Mouse (Mus musculus): ENCODE measurements around the gene Olfr1098. TPM values are rescaled to one million over a fixed set of nuclear protein-coding genes. Genes with fewer than 3 reads are reported as not detected.

Olfr1098 gene
- polyA plus RNA-seq (2012; ENCODE audit: insufficient read depth, insufficient read length, missing spikeins): not detected in 2 replicates

DNA sequence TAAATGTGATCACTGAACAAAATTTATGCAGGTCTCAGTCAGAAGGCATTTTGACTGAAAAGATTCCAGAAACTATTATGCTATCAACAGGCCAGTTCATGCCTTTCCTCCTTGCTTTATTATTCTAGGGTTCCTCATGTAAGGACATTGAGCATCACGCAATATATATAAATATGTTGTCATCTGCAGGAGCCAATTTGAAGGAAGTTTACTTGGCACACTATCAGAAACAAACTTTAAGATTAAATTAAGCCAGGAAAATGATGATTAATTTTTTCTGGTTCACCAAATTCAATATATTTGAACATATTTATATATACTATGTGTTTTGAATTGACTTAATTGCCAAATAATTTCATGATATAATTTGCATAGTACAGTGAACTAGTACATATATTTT is at the start of gene Olfr1098:
TSS of gene Olfr1098 (minus strand) at position 101 of the 400 bp plus-strand sequence.
- Histone ChIP-seq H3K4me3 (ENCODE audit: insufficient read depth, low read depth, low read length) (no peak within 1 kb of the TSS), H3K27ac (replicated peaks; ENCODE audit: low read depth, low read length) (no peak within 1 kb of the TSS), H3K4me1 (ENCODE audit: control insufficient read depth, insufficient read depth, insufficient read length, low read length) (no peaks in the 10 kb centered on the region)

DNA sequence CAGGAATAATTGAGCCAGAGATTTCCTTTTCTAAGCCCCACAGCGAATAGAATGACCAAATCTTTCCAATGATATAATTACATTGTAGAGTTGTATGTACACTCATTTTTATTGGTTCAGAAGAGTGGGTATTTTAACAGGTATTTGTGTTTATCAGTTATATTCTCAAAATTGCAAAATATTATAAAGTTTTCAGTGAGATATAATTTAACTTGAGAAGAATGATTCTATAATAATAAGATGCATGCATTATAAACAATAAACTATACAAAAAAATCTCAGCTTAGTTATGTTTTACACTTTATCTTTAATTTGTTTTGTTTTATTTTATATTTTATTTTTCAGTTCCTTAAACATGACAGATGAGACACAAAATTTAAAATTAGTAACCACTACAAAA is 36.2 kb upstream of the Olfr1098 start, which contains the start of gene Olfr1099:
TSS of gene Olfr1099 (minus strand) at position 101 of the 400 bp plus-strand sequence.
- Histone ChIP-seq H3K4me1 (ENCODE audit: control insufficient read depth, insufficient read depth, insufficient read length, low read length) (no peaks in the 10 kb centered on the region), H3K27ac (replicated peaks; ENCODE audit: low read depth, low read length) (no peak within 1 kb of the TSS), H3K4me3 (ENCODE audit: insufficient read depth, low read depth, low read length) (no peak within 1 kb of the TSS)

DNA sequence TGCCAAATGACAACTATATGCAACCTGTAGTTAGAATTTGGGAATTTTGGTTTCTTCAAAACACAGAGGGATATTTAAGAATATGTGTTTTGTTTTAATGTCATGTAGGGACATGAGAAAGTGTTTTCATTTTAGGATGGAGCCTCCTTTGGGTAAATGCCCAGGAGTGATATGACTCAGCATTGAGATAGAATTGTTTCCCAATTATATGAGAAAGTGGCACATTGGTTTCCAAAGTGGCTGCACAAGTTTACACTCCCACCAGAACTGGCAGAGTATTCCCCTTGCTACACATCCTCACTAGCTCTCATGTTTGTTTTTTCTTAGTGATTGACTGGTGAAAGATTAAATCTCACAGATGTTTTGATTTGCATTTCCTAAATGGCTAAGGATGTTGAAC is 2.2 kb upstream of the Olfr1098 start:
- Histone ChIP-seq H3K4me1 (ENCODE audit: control insufficient read depth, insufficient read depth, insufficient read length, low read length) (no peaks in the 10 kb centered on the region), H3K27ac (replicated peaks; ENCODE audit: low read depth, low read length) (no peak overlapping the region)

DNA sequence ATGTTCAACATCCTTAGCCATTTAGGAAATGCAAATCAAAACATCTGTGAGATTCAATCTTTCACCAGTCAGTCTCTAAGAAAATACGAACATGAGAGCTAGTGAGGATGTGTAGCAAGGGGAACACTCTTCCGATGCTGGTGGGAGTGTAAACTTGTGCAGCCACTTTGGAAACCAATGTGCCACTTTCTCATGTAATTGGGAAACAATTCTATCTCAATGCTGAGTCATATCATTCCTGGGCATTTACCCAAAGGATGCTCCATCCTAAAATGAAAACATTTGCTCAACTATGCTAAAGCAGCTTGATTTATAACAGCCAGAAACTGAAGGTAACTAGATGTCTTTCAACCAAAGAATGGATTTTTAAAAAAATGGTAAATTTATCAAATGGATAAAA is 18.7 kb downstream of the Olfr1098 start:
- H3K4me3 ChIP-seq (ENCODE audit: insufficient read depth, low read depth, low read length): no peak overlapping the region
- H3K27ac ChIP-seq (replicated peaks; ENCODE audit: low read depth, low read length): no peak overlapping the region
- H3K4me1 ChIP-seq (ENCODE audit: control insufficient read depth, insufficient read depth, insufficient read length, low read length): no peaks in the 10 kb centered on the region

More for the DNA sequence above, 2.2 kb upstream of the Olfr1098 start:
- no peak overlapping the region for H3K4me3 ChIP-seq (ENCODE audit: insufficient read depth, low read depth, low read length)

DNA sequence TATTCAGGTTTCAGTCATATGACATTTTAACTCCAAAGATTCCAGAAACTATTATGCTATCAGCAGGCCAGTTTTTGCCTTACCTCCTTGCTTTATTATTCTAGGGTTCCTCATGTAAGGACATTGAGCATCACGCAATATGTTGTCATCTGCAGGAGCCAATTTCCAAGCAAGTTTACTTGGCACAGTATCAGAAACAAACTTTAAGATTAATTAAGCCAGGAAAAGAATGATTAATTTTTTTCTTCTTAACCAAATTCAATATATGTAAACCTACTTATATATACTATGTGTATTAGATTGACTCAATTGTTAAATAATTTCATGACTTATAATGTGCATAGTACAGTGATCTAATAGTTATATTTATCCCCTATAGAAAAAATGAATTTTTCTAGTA is 32.2 kb downstream of the Olfr1098 start, which contains the start of gene Olfr1097:
TSS of gene Olfr1097 (minus strand) at position 101 of the 400 bp plus-strand sequence.
- H3K4me1 ChIP-seq (ENCODE audit: control insufficient read depth, insufficient read depth, insufficient read length, low read length): no peaks in the 10 kb centered on the region
- H3K4me3 ChIP-seq (ENCODE audit: insufficient read depth, low read depth, low read length): no peak within 1 kb of the TSS
- no peak within 1 kb of the TSS for H3K27ac ChIP-seq (replicated peaks; ENCODE audit: low read depth, low read length)

DNA sequence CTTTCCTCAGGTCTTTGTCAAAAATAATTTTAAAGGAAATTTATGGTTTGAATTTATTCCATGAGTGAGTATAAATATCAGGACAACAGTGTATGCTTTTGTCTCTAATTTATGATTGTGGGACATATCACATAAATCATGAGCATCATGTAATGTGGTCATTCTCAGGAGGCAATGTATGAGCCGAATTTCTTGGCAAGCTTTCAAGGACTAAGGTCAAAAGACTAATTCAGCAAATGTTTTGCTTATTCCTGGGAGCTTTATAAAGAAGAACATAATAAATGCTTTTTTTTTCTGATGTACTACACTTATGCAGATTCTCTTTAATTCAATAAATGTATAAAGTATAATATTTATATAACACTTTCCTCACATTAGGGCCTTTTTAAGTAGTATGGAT is 49.6 kb downstream of the Olfr1098 start, which contains the start of gene Gm13723:
TSS of gene Gm13723 (minus strand) at position 101 of the 400 bp plus-strand sequence.
- no peak within 1 kb of the TSS for H3K4me3 ChIP-seq (ENCODE audit: insufficient read depth, low read depth, low read length)
- no peaks in the 10 kb centered on the region for H3K4me1 ChIP-seq (ENCODE audit: control insufficient read depth, insufficient read depth, insufficient read length, low read length)
- H3K27ac ChIP-seq (replicated peaks; ENCODE audit: low read depth, low read length): no peak within 1 kb of the TSS

Other genes with a start within 250 kb of the Olfr1098 start
- not detected in 2 replicates for gene Olfr1086, start 244.5 kb downstream of the Olfr1098 start, polyA plus RNA-seq (2012; ENCODE audit: insufficient read depth, insufficient read length, missing spikeins)
- not detected in 2 replicates for gene Olfr1087, start 226.2 kb downstream of the Olfr1098 start, polyA plus RNA-seq (2012; ENCODE audit: insufficient read depth, insufficient read length, missing spikeins)
- not detected in 2 replicates for gene Olfr1089, start 190.8 kb downstream of the Olfr1098 start, polyA plus RNA-seq (2012; ENCODE audit: insufficient read depth, insufficient read length, missing spikeins)
- not detected in 2 replicates for gene Olfr1090, start 165.6 kb downstream of the Olfr1098 start, polyA plus RNA-seq (2012; ENCODE audit: insufficient read depth, insufficient read length, missing spikeins)
- not detected in 2 replicates for gene Olfr1093, start 142.1 kb downstream of the Olfr1098 start, polyA plus RNA-seq (2012; ENCODE audit: insufficient read depth, insufficient read length, missing spikeins)
- gene Olfr141, start 114.5 kb downstream of the Olfr1098 start, polyA plus RNA-seq (2012; ENCODE audit: insufficient read depth, insufficient read length, missing spikeins): not detected in 2 replicates
- gene Olfr1094, start 99.9 kb downstream of the Olfr1098 start, polyA plus RNA-seq (2012; ENCODE audit: insufficient read depth, insufficient read length, missing spikeins): not detected in 2 replicates
- not detected in 2 replicates for gene Olfr1095, start 72.8 kb downstream of the Olfr1098 start, polyA plus RNA-seq (2012; ENCODE audit: insufficient read depth, insufficient read length, missing spikeins)
- gene Gm13723, start 49.7 kb downstream of the Olfr1098 start, polyA plus RNA-seq (2012; ENCODE audit: insufficient read depth, insufficient read length, missing spikeins): not detected in 2 replicates
- gene Olfr1097, start 32.3 kb downstream of the Olfr1098 start, polyA plus RNA-seq (2012; ENCODE audit: insufficient read depth, insufficient read length, missing spikeins): not detected in 2 replicates
- not detected in 2 replicates for gene Olfr1099, start 36.1 kb upstream of the Olfr1098 start, polyA plus RNA-seq (2012; ENCODE audit: insufficient read depth, insufficient read length, missing spikeins)
- gene Olfr1100, start 55.4 kb upstream of the Olfr1098 start, polyA plus RNA-seq (2012; ENCODE audit: insufficient read depth, insufficient read length, missing spikeins): not detected in 2 replicates
- gene Olfr1101, start 66.7 kb upstream of the Olfr1098 start, polyA plus RNA-seq (2012; ENCODE audit: insufficient read depth, insufficient read length, missing spikeins): not detected in 2 replicates
- gene Olfr1102, start 73.9 kb upstream of the Olfr1098 start, polyA plus RNA-seq (2012; ENCODE audit: insufficient read depth, insufficient read length, missing spikeins): not detected in 2 replicates
- not detected in 2 replicates for gene Olfr1104, start 102.5 kb upstream of the Olfr1098 start, polyA plus RNA-seq (2012; ENCODE audit: insufficient read depth, insufficient read length, missing spikeins)
- not detected in 2 replicates for gene Olfr1105, start 112.0 kb upstream of the Olfr1098 start, polyA plus RNA-seq (2012; ENCODE audit: insufficient read depth, insufficient read length, missing spikeins)
- gene Olfr1106, start 127.7 kb upstream of the Olfr1098 start, polyA plus RNA-seq (2012; ENCODE audit: insufficient read depth, insufficient read length, missing spikeins): not detected in 2 replicates
- gene Olfr1107, start 151.3 kb upstream of the Olfr1098 start, polyA plus RNA-seq (2012; ENCODE audit: insufficient read depth, insufficient read length, missing spikeins): not detected in 2 replicates
- gene Olfr1109, start 171.5 kb upstream of the Olfr1098 start, polyA plus RNA-seq (2012; ENCODE audit: insufficient read depth, insufficient read length, missing spikeins): not detected in 2 replicates
- gene Olfr259, start 190.0 kb upstream of the Olfr1098 start, polyA plus RNA-seq (2012; ENCODE audit: insufficient read depth, insufficient read length, missing spikeins): not detected in 2 replicates
- gene Olfr1110, start 215.8 kb upstream of the Olfr1098 start, polyA plus RNA-seq (2012; ENCODE audit: insufficient read depth, insufficient read length, missing spikeins): not detected in 2 replicates
- not detected in 2 replicates for gene Olfr1111, start 228.1 kb upstream of the Olfr1098 start, polyA plus RNA-seq (2012; ENCODE audit: insufficient read depth, insufficient read length, missing spikeins)